Mouse (Mus musculus) hindlimb bud, embryonic 11.5 days (tissue): Measurements from ENCODE around the gene Zdhhc4.
A peak's percentile ranks its signal among the peaks of the same experiment; 100 is the strongest.

Experiments used
- DNase-seq: peaks from one replicate; pipeline ENCODE4 v3.0.0-alpha.2; 2012; ENCODE audit warnings: low read depth, low spot score; ENCODE audit errors: extremely low spot score

Zdhhc4 gene

DNA sequence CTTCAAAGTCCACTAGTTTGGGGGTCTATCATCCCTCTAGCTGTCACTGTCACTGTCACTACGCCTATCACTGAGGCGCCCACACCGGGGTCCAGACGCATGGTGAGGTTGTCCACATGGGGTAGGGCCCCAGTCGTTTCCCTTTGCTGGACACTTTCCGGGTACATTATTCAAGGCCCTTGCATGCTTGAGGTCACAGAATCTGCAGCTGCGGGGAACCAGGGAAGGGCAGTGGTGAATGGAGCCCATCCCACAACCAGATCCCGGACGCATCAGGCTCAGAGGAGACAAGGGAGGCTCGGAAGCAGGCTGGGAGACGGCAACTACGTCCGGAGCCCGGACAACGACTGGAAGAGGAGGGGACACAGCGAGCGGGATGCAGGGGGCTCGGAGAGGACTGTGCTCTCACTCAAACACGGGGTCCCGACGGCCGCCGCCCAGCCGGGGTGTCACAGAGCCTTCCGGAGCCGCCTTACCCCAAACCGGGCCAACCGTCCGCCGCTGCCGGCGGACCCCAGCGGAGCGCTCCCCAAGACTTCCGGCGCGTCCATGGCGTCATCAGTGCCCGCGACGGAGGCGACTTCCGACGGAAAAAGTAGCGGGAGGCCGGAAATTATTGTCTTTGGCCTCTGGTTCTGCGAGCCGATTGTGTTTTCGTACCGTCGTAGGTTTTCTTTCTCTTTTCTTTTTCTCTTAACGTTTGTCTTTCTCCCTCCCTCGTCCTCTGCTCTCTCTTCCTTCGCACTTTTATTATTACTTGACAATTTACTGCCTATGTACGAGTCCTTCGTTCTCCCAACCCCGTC, at the start of gene Zdhhc4:
Gene Zdhhc4, minus strand, starts transcription at position 567 of the 806 bp plus-strand sequence.
- DNase-seq: peak; percentile 52

DNA sequence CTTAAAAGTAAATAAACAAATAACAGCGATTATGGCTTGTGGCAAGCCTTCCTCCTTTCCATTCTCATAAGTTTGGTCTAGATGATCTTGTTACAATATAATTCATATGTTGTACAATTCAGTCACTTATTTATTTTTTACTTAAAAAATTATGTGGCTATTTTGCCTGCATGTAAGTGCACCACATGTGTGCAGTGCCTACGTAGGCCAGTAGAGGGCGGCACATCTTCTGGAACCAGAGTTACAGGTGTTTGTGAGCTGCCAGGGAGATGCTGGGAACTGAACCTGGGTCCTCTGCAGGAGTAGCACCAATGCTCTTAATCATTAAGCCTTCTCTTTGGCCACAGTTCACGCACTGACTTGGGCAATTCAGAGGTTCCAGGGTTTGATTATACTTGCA, 47.1 kb upstream of the Zdhhc4 start:
- DNase-seq: no peak

DNA sequence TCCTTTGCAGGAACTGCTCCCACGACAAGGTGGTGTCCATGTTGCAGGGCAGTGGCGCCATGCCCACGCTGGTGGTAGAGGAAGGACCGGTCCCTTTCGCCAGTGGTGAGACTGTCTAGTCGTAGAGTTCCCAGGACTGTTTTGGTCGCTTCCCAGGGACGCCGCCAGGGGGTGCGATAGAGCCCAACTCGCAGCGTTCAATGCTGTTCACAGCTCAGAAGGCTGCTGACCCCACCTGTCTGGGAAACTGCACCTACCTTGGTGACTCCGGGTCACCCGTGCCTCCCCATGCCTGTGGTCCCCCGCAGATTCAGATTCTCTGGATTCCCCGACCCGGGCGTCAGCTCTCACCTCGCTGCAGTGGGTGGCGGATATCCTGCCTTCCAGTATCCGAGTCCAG, 46.2 kb upstream of the Zdhhc4 start:
- DNase-seq: no peak

GRCm38 (mm10) chr5:143372818-143373217, 43.8 kb upstream of the Zdhhc4 start:
- DNase-seq: no peak

- DNase-seq: no peak
Observed at GRCm38 (mm10) chr5:143371146-143371510, 42.1 kb upstream of the Zdhhc4 start.

GRCm38 (mm10) chr5:143370416-143371145, 41.5 kb upstream of the Zdhhc4 start:
- DNase-seq: no peak

DNA sequence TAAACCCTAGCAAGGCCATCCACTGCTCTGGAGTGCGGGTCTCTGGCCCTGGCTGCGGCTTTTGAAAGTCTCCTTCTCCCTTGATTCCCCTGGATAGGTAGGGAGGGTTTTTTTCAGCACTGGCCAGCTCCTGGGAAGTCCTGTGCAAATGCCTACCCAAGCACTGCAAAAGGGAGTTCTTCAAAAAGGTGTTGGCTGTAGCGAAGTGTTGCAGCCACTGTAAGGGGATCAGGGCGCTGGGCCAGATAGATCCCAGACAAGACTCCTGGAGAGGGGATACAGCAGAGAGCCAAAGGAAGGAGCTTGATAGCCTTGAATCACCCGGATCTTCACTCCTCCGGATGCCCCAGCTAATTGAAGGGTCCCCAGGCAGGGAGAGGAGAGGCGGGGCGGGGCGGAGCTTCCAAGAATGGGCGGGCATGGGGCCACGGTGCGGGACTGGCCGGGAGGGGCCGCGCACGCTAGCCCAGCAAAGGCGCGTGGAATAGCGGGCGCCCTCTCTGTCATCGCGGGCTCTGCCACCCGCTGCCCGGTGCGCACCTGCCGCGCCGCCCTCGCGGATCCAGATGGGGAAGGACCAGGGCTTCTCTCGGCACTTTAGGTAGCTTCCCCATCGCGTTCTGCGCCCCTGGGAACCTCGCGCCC, 40.7 kb upstream of the Zdhhc4 start:
- no peak for DNase-seq

- no peak for DNase-seq
Observed at GRCm38 (mm10) chr5:143367931-143368330, 38.9 kb upstream of the Zdhhc4 start.

- no peak for DNase-seq
Observed at GRCm38 (mm10) chr5:143363678-143364615, 34.9 kb upstream of the Zdhhc4 start.

DNA sequence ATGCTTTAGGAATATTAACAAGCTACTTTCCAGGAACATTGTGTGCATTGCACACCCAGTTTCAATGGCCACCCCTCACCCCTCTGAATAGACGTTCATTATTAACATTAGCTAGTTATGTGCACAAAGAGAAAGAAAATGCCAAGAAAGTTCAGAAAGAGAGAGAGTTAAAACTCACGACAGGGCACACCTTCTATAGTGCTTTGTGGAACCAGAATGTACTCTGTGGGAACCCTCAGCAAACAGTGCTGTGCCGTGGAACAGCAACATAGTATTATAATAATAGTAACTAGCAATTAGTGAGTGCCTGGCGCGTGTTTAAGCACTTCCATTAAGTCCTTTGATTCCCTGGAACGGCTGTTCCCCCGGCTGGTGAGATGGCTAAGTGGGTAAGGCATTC, 32.4 kb upstream of the Zdhhc4 start:
- DNase-seq: no peak

DNA sequence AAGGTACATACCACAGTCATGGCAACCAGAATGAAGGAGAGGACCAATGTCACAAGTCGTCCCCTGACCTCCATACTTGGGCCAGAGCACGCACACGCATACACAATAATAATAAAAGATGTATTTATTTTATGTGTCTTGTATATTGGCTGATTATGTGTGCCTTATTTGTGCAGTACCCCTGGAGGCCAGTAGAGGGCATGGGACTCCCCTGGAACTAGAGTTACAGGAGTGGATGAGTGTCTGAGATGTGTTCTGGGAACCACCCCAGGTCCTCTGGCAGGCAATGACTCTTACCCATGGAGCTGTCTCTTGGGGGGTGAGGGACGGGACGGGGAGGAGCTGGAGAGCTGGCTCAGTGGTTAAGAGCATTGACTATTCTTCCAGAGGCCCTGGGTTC, 30.9 kb upstream of the Zdhhc4 start:
- DNase-seq: no peak

DNA sequence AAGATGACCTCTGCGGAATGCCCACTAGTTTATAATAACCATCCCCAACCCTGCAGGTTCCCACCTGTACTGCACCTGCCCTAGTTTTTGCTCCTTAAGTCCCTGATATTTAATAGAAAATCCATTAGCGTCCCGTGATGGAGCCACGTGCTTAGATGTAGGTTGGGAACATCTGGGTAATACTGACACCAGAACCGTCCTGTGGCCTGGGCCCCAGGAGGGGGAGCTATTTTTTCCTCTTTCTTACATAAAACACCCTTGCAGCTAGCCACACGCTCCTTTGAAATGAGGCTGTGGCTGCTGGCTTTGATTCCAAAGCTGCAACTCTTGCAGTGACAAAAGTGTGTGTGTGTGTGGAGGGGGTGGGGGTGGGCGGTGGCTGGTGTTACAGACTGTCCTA, 30.2 kb upstream of the Zdhhc4 start:
- DNase-seq: no peak

DNA sequence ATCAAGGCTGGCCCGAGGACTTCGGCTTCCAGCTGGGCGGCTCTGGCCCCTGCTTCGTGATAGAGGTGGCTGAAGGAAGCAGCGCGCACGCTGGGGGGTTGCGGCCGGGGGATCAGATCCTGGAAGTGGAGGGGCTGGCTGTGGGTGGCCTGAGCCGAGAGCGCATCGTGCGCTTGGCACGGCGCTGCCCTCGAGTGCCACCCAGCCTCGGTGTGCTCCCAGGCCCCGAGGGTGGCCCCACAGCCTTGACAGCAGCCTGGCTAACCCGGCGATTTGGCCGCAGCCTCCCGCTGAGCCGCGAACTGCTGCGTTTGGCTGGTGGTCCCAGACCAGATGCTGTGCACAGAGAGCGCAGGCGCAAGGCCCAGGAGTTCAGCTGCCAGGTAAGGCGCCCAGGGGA, 28.5 kb upstream of the Zdhhc4 start:
- no peak for DNase-seq

DNA sequence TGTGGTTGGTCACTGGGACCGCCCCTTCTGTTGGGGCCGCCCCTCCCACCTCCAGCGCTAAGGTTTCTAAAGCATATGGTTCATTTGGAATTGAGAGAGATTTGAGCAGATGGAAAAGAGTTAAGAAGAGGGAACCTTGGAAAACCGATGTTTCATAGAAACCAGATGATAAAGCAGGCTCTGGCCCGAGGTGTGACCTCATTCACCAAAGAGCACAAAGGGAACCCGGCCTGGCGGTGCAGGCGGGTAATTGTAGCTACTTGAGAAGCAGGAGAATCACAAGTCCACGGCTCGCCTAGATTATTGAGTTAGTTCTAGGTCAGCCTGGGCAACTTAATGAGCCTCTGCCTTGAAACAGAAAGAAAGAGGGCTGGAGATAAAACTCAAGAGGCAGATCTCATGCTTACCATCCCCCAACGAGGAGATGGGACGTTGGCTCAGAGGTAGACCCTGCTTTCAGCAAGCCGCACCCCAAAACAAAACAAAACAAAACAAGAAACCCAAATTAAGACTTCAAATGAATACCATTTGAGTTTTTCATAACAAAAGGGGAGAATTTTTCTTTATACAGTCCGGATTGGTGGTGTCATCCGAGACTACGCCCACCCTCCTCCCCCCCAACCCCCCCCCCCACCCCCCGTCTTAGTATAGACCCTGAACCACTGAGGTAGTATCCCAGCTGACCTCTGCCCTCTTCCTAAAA, 27.8 kb upstream of the Zdhhc4 start, which contains the start of gene Grid2ip:
Gene Grid2ip, plus strand, starts transcription at position 653 of the 703 bp plus-strand sequence.
- DNase-seq: no peak

GRCm38 (mm10) chr5:143356017-143356416, 27.0 kb upstream of the Zdhhc4 start:
- no peak for DNase-seq

DNA sequence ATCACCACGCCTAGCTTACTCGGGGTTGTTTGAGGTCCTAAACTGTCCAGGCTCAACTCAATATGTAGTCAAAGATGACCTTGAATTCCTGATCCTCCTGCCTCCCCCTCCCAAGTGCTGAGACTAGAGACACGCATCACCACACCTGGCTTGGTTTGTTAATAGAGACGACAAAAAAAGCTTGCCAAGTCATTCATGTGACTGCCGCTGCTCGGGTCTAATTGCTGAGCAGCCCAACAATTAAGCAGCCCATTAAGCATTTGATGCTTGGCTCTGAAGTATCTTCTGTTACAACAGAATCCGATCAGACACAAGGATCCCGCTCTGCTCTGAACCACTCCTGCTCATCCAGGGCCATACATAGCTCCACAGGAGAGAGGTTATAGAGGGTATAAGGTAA, 17.3 kb upstream of the Zdhhc4 start:
- DNase-seq: no peak

DNA sequence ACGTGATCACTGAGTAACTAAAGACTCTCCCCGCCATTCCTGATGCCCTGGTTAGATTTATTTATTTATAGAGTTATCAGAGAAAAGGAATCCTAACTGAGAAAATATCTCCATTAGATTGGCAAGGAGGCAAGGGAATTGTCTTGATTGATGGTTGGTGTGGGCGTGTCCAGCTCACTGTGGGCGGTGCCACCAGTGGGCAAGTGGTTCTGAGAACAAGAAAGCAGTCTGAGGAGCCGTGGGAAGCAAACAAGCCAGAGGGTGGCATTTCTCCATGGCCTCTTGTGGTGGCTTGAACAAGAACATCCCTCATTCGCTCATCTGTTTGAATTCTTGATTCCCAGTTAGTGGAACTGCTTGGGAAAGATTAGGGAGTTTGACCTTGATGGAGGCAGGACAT, 10.5 kb upstream of the Zdhhc4 start:
- DNase-seq: no peak

DNA sequence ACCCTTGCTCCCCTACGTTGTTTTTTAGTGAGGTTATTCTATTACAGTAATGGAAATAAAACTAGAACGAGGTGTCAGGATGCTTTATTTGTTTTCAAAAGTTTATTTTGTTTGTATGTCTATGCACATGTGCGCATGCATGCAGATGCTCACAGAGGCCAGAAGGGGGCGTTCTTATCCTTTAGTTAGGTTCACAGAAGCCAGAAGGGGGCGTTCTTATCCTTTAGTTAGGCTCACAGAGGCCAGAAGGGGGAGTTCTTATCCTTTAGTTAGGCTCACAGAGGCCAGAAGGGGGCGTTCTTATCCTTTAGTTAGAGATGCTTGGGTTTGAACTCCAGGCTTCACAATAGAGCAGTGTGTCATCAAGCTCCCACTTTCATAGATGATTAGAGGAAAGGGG, 7.5 kb upstream of the Zdhhc4 start:
- no peak for DNase-seq

DNA sequence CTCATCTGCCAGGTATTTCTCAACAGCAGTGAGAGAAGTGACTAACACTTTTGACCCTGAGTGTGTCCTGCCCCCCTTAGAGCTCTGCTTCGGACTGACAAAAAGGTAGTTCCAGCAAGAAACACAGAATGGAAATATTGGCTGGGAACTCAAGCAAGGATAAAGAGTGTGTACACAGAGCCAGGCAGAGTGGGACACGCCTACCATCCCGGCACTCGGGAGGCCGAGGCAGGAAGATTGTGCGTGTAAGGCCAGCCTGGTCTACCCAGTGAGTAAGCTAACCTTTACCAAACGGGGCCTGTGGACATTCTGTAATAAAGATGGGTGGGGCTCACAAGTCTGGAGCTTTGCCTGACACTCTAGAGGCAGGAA, 6.0 kb upstream of the Zdhhc4 start:
- no peak for DNase-seq

GRCm38 (mm10) chr5:143334418-143335088, 5.5 kb upstream of the Zdhhc4 start:
- DNase-seq: no peak
